Mouse (Mus musculus) kidney, adult 11 months (tissue): ENCODE results near the gene Blvra.
"Not testable (repeated sequence)": the region's sequence is repeated elsewhere in the genome, so short reads cannot be mapped to it uniquely, and the experiment has no call there.

Experiments
- DNase-seq: peaks from one replicate; pipeline ENCODE4 v3.0.0; 2022

Blvra gene

GRCm38 (mm10) chr2:127070435-127070841 lies at the start of gene Blvra:
Blvra (plus strand) TSS chr2:127070665.
- DNase-seq: peak; percentile 91

GRCm38 (mm10) chr2:127035006-127035605 lies 35.4 kb upstream of the Blvra start:
- no peak for DNase-seq

GRCm38 (mm10) chr2:127037299-127037698 lies 33.2 kb upstream of the Blvra start:
- DNase-seq: no peak

- DNase-seq: no peak
Measured at GRCm38 (mm10) chr2:127061471-127061870, 9.0 kb upstream of the Blvra start.

- DNase-seq: no peak
Measured at GRCm38 (mm10) chr2:127068806-127069205, 1.7 kb upstream of the Blvra start.

- no peak for DNase-seq
Measured at GRCm38 (mm10) chr2:127069781-127070434, 557 bp upstream of the Blvra start.

GRCm38 (mm10) chr2:127070879-127071278 lies 414 bp downstream of the Blvra start:
- DNase-seq: no peak

GRCm38 (mm10) chr2:127074116-127074515 lies 3.7 kb downstream of the Blvra start:
- no peak for DNase-seq

GRCm38 (mm10) chr2:127077611-127078010 lies 7.1 kb downstream of the Blvra start:
- DNase-seq: no peak

- DNase-seq: not testable (repeated sequence)
Measured at GRCm38 (mm10) chr2:127079066-127079465, 8.6 kb downstream of the Blvra start.

GRCm38 (mm10) chr2:127079881-127080590 lies 9.6 kb downstream of the Blvra start:
- peak; percentile 82 for DNase-seq

GRCm38 (mm10) chr2:127080591-127081218 lies 10.2 kb downstream of the Blvra start:
- DNase-seq: no peak

- DNase-seq: no peak
Measured at GRCm38 (mm10) chr2:127086235-127086634, 15.8 kb downstream of the Blvra start.

GRCm38 (mm10) chr2:127090151-127090550 lies 19.7 kb downstream of the Blvra start:
- not testable (repeated sequence) for DNase-seq

GRCm38 (mm10) chr2:127092000-127092399 lies 21.5 kb downstream of the Blvra start:
- no peak for DNase-seq

GRCm38 (mm10) chr2:127108986-127109385 lies 38.5 kb downstream of the Blvra start:
- no peak for DNase-seq

GRCm38 (mm10) chr2:127121591-127122235 lies 51.2 kb downstream of the Blvra start:
- peak; percentile 61 for DNase-seq

GRCm38 (mm10) chr2:127128926-127129325 lies 58.5 kb downstream of the Blvra start:
- DNase-seq: no peak

GRCm38 (mm10) chr2:127131353-127131752 lies 60.9 kb downstream of the Blvra start:
- DNase-seq: no peak

GRCm38 (mm10) chr2:127133621-127134461 lies 63.4 kb downstream of the Blvra start, which contains the start of gene Ncaph:
Ncaph (minus strand) TSS chr2:127133954.
- DNase-seq: peak; percentile 87

GRCm38 (mm10) chr2:127135255-127135654 lies 64.8 kb downstream of the Blvra start:
- not testable (repeated sequence) for DNase-seq

GRCm38 (mm10) chr2:127136979-127137378 lies 66.5 kb downstream of the Blvra start:
- DNase-seq: no peak
